Mouse (Mus musculus) erythroblast, adult 5-6 weeks (primary cell): Measurements from ENCODE around the gene Galnt7. TPM values are rescaled to one million over a fixed set of nuclear protein-coding genes. Genes with fewer than 3 reads are reported as not detected.
A peak's percentile ranks its signal among the peaks of the same experiment; 100 is the strongest.
"Not testable (repeated sequence)": the region's sequence is repeated elsewhere in the genome, so short reads cannot be mapped to it uniquely, and the experiment has no call there.

ENCODE experiments used
- ATAC-seq: replicated peaks from 2 replicates; pipeline ENCODE4 v1.8.0; 2016; ENCODE audit warnings: moderate number of reproducible peaks, mild to moderate bottlenecking, moderate TSS enrichment, inconsistent platforms; ENCODE audit not compliant: poor library complexity, low FRiP score, severe bottlenecking
- total RNA-seq, 2 experiments: library from RNA; stranded (forward) in 1 of 2; stranded (reverse) in 1 of 2; fragments of 150-400 nt in 1 of 2; fragments of 200-764, 138-1000 nt in 1 of 2; gene quantifications; 2 replicates each; pipeline versions ENCODE4 v1.2.3 to v1.2.4; 2015 to 2017; ENCODE audit warnings: low replicate concordance in 2 of 2

Gene Galnt7
- total RNA-seq, 2 experiments from 2014 or later = 2.2 to 3.3 TPM

DNA sequence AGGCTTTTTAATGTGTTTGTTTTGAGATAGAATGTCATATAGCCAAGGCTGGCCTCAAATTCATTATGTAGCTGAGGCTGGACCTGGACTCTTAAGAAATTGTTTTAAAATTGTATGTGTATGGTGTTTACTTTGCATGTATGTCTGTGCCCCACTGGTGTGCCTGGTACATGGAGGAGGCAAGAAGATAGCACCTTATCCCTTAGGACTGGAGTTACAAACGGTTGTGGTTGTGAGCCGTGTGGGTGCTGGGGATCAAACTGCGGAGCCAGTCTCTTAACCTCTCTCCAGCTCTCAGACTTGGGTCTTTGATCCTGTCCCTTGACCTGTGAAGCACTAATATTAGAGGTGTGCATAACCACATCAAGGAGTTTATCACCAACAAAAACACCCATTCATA is 106.0 kb downstream of the Galnt7 start:
- no peak for ATAC-seq

DNA sequence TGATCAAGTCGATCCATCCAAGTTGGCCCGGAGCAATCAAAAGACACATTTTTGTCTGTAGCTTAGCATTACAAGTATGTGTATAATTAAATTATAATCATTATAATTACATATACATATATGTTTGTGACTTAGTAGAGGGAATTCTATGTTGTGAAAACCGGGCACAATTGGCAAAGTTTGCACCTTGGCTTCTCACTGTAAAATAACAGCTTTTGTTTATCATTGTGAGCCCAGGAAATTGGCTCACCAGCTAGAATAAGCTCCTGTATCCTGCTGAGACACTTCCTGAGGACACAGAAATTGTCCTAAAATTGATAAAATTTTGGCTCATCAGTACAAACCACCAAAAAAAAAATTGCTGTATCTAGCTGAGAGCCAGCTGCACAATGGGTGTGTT is 106.4 kb downstream of the Galnt7 start:
- no peak for ATAC-seq

DNA sequence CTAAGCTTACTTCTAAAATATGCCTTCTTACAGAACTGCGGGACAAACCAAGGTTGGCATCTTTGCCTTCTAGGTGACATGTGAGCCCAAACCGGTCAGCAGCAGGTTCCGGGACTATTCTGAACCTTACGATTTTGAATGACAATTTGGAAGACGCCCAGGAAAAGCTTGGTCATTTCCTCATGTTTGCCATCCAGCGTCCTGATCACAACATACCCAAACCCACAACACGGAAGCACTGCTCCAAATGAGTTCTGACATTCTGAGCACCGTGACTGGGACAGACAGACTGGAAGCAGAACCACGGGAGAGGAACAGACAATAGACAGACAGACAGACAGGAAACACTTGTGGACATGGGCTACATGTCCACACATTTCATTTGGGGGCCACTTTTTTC is 111.4 kb downstream of the Galnt7 start:
- no peak for ATAC-seq

DNA sequence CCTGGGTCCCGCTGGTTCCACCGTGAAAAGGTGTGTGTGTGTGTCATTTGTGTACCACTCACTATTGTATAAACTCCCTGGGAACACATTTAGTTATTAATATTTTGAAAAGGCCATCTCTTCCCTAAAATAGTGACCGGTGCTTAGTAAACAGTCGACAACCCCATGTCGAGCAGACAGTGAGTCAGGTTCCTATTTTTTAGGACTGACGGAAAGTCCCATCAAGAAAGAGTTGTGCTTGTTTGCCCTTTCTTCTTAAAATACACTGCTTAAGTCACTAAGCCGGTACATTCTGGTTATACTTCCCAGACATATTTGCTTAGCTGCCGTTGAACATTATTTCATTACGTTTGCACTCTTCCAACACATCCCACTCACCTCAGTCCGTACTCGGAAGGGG is 111.9 kb downstream of the Galnt7 start:
- no peak for ATAC-seq

DNA sequence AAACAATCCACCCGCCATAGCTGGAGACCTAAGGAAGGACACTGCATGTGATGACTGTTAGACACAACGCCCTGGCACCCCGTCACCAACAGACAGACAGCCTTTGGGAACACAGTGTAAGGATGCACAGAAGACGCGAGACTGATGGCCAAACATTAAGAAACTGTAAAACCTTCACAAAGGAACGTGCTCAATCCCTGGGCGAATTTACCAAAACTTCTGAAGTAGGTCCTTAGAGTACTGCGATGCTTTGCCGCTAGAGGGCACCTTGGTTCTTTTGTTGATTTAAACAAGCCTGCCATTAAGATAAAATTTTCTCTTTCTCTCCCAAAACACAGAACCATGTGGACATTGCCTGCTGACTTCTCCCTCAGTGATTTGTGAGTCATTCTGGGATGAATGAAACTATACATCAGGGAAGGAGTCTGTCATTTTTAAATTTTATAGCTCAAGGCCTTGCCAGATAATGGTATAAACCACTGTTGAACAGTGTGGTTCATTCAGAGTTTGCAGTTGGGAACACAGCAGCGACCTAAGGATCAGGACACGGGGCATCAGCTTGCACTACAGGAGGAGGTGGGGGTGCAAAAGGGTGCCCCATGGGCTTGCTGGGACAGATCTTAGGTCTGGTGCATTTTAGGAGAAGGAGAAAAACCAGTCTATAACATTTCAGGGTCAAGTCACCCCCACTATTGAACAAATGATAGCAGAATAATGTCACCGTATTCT is 112.6 kb downstream of the Galnt7 start:
- peak; percentile 52; the same call in 1 of the 2 replicates for ATAC-seq

DNA sequence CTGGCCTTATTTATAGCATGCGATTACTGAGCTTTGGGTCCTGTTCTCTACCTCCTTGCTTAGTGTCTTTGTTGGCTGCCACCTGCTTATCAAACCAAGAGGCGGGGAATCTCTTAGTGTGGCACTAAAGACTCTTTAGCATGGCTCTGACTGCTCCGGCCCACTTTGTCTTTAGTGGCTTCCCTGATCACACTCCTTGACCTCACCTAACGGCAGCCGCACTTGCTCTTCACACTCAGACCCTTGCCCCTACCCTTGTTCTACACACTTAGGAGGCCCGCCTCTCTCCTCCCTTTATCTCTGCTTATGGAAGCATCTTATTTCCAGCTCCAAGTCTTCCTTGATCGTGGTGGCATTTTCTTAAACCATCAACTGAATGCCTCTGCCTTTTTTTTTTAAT is 114.2 kb downstream of the Galnt7 start:
- ATAC-seq = no peak

DNA sequence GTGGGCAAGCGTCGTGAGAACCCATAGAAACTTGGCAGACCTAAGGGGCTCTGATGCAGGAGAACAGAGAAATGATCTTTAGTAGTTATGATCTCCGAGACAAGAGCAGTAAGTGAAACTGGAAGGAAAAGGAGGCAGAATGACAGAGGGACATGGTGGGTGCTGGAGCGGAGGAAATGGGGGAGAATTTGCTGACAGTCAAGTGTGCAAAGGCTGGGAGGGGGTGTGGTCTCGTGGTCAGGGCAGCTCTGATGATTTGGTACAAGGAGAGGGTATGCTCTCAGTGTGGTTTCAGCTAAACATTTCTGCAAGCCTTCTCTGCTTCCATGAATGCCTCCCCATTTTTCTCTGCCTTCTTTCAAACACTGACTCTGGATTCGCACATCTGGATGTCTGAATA is 116.7 kb downstream of the Galnt7 start:
- ATAC-seq = no peak

DNA sequence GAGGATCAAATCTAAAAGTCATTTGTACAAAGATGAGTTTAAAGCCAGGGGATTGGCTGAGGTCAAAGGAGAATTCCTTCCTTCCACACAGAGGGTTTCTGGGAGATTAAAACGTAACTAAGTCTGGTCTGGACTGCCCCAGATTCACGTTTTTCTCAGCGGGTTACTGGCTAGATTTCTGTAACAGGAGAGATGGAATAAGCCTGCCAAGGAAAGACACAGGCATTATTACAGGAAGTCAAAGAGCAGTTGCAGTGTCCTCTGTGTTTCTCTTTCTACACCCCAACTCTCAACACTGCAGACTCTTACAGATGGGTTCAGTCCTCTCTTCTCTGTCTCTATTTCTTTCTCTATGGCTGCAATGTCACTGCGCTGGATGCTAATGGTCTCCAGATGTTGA is 118.3 kb downstream of the Galnt7 start:
- ATAC-seq = no peak

DNA sequence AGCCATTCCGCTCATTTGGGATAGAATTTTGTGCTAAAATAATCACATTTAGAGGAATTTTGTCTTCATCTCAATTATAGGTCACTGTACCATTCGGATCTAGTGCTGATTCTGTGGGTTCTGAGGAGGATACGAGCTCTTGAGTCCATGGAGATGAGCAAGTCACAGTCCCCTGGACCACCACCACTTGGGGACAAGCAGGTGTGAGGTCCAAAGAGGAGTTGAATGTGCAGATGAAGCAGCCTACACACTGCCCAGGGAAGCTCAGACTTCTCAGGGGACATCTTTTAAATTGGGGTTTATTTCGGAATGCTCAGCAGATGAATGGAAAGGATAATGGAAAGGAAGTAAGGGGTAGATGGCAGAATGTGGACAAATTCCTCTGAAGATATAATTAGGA is 119.7 kb downstream of the Galnt7 start:
- no peak for ATAC-seq

DNA sequence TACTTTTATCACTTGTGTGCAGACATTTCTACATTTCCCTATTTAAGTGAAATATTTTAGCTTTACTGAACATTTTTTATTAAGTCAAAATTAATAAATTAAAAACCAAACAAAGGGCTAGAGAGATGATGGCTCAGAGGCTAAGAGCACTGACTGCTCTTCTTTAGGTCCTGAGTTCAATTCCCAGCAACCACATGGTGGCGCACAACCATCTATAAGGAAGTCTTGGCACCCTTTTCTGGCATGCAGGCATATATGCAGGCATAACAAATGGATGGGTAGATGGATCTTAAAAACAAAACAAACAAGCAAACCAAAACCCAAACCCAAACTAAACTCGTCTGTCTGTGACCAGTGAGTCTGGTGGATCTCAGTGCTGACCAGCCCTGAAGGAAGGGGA is 120.6 kb downstream of the Galnt7 start:
- no peak for ATAC-seq

DNA sequence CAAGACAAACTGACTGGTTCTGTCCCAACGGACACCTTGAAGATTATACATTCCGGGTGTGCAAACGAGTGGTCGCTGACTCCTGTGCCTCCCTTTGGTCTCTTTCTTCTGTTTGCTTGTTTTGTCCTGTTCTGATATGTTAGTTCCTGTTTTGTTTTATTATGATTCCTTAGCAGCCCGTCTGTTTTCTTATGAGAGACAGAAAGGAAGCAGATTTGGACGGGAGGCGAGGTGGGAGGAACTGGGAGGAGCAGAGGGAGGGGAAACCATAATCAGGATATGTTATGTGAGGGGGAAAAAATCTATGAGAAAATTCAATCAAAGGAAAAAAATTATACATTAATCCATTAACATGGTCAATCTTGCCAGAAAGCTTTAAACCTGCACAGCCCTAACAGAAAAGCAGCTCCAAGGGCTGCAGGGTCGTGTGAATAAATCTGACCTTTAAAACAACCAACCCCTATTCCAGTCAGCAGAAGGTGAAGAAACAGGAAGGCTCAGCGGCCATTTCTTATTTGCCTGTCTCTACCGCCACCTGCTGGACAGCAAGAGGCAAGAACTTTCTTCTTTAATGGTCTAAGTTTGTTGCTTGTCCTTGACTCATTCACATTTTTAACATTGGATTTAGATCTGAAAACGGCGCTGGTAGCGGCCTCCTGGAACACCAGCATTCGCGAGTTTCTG is 122.0 kb downstream of the Galnt7 start:
- peak; percentile 88 for ATAC-seq

DNA sequence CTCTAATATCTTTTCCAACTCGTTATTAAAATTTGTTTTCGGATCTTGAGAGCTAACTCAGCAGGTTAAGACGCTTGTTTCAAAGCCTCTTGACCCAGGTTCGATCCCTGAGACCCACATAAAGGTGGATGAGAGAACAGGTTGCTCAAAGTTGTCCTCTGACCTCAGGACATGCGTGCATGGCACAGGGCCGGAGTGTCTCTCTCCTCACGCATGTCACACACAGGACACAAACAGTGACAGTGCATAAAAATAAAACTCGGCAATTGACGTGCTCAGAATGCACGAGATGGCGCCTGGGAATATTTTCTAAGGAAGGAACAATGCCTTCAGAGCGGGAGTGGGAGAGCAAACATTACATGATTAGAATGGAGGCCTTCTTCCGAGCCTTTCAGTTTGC is 122.6 kb downstream of the Galnt7 start:
- no peak for ATAC-seq

DNA sequence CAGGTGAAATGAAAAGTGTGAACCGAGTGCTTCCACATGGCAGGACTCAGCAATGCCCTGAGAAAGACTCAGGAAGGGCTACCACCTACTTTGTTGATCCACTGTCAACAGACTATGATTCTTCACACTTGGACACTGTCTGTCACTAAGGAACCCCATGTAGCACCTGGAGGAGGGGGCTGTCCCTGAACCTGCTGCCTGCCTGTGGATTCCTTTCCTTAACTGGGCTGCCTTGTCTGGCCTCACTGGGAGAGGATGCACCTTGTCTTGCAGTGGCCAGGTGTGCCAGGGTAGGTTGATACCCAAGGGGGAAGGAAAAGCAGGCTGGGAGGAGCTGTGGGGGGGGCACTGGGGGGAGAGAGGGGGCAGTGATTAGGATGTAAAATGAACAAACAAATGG is 124.8 kb downstream of the Galnt7 start:
- ATAC-seq = no peak

DNA sequence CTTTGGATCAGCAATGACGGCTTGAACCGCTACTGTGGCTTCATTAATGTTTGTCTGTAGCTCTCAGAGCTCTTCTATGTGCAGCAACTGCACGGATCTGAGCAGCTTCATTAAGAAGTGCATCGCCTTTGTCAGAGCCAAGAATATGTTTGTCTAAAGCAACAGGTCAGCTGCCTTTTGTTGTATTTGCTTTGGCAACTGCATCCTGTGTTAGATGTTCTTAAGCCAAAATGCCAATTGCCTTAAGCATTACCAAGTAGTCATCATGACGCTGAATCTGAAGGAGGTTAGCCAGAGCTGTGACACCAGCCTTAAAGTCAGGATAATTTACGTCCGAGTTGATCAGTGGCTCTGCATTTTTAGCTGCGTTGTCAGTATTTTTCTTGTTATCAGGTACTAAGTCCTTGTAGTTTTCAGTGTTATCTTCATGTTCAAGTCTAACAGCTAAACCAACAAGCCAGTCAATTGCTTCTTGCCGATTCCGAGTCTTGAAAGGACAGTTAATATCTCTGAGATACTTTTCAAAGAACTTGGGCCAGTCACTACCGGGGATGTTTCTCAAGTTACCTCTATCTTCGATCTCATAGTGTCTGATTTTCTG is 132.5 kb downstream of the Galnt7 start:
- peak; percentile 50; the same call in 1 of the 2 replicates for ATAC-seq

DNA sequence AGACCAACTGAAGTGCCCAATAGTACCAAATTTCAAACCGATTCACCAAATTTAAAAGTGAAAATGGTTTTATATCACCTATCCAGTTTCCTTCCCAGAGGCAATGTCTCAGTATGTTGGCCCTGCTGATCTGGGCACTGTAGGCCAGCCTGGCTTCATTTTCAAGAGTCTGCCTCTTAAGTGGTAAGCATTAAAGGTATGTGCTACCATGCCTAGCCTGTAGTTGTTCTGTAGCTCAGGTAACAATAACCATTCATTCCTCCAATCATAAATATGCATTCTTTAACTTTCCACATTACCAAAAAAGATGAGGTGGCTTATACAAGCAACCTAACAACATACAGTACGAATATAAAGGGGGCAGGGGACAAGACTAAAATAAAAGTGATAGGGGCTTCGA is 135.1 kb downstream of the Galnt7 start:
- no peak for ATAC-seq

DNA sequence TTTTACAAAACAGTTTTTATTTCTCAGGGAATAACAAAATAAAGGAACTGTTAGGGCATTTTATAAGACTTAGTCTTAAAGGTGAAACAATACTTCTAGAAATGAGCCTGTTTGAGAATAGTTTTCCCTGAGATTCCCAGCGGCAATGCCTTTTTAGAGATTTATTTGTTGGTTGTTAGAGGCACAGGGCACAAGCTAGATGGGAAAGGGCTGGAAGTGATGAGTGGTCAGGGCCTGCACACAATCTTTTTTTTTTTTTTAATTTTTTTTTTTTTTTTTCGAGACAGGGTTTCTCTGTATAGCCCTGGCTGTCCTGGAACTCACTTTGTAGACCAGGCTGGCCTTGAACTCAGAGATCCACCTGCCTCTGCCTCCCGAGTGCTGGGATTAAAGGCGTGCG is 136.1 kb downstream of the Galnt7 start:
- ATAC-seq = not testable (repeated sequence)

DNA sequence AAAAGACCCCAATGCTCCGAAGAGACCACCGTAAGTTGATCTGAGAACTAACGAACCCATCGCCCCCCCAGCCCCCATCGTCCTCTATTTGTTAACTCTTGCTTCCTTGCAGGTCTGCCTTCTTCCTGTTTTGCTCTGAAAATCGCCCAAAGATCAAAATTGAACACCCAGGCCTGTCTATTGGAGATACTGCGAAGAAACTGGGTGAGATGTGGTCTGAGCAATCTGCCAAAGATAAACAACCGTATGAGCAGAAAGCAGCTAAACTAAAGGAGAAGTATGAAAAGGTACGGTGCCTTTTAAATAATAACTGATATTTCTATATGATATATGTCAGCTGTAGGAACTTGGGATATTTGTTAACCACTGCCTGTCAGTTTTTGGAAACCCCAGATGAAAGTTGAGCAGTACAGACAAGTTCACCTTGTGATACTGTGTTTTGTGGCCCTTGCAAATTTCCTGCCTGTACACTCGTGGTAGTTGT is 139.6 kb downstream of the Galnt7 start:
- not testable (repeated sequence) for ATAC-seq

DNA sequence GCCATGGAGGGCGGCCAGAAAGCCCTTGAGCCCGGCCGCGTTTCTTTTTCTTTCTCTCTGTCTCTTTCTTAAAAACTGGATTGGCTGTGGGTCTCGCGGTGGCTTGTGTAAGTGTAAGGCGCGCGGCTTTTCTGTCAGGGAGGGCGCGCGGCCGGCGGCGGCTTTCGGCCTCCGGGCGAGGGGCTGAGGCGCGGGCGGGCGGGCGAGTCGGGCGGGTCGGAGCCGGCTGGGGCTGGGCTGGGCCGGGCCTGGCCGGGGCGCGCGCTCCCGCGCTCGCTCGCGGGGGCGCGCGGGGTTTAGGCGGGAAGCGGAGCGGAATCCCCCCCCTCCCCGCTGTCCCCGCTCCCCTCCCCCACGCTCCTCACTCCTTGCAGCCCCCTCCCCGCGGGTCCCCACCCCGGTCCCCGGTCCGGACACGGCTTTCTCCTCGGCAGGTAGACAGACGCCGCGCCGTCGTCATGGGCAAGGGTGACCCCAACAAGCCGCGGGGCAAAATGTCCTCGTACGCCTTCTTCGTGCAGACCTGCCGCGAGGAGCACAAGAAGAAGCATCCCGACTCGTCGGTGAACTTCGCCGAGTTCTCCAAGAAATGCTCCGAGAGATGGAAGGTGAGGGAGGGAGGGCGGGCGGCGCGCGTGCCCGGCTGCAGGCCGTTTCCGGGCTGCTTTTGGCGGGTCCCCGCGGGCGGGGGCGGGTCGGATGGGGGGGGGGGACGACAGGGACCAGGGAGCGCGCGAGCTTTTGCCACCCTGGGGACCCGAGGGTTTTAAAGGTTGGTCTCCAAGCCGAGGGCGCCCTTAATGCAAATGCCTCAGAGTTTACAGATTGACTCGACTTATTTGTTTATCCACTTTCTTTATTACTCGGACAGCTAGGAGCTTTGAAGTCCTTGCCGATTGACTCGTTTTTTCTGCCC is 140.4 kb downstream of the Galnt7 start:
- no peak for ATAC-seq

DNA sequence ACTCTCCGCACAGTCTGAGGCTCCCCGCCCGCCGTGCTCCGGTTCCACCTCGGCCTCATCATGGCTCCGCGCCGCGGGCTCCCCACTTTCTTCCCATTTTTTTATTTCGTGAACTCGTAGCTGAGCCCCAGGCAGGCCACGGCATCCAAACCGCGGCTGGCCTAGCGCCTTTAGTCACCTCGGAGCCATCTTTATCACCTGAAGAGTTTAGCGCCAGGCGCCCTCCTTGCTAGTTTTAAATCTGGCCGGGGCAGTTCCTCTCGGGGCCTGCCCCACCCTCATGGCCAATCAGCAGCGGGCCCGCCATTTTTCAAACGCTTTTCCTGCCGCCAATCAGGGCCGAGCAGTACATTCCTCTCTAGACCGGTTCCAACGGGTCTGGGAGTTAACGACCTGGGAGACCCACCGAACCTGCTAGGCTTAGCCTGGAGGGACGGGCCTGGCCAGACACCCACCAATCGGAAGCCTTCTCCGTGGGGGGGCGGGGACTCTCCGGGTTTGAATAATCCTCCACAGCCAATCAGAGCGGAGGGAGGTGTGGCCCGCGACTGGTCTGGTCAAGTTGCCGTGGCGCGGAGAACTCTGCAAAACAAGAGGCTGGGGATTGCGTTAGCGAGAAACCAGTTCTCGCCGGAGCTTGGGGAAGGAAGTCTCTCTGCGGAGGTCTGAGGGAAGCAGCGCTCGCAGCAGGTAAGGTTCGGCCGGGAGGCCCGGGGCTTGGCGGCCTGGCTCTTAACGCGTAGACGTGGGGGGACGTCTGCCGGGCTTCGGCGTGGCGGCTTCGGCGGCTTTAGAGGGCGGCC is 141.3 kb downstream of the Galnt7 start, which contains the start of gene Hmgb2:
Hmgb2 (plus strand) TSS at position 592 of the 803 bp plus-strand sequence.
- ATAC-seq = peak; percentile 95
